Mouse (Mus musculus) forebrain, embryonic 13.5 days (tissue): ENCODE data around the gene Gm6614. TPM values are rescaled to one million over a fixed set of nuclear protein-coding genes. Genes with fewer than 3 reads are reported as not detected.

ENCODE experiments used
- ATAC-seq: fragments of 200-750 bp; cut with Nextera tagmentation; 2 replicates; pipeline ENCODE4 v1.8.0; 2017
- H3K27ac ChIP-seq: fragments of 300-500 bp; sonication (generic); 2 replicates; pipeline ENCODE4 v1.5.1; 2015; ENCODE audit warnings: inconsistent platforms, mild to moderate bottlenecking, moderate library complexity
- H3K27me3 ChIP-seq: fragments of 300-500 bp; sonication (generic); 2 replicates; pipeline ENCODE4 v1.6.1; 2015; ENCODE audit warnings: mild to moderate bottlenecking, inconsistent platforms
- H3K36me3 ChIP-seq: fragments of 300-500 bp; sonication (generic); 2 replicates; pipeline ENCODE4 v1.6.1; 2015; ENCODE audit warnings: mild to moderate bottlenecking, inconsistent platforms; ENCODE audit not compliant: poor library complexity, severe bottlenecking
- H3K4me1 ChIP-seq: fragments of 300-500 bp; sonication (generic); 2 replicates; pipeline ENCODE4 v1.6.1; 2015; ENCODE audit warnings: inconsistent platforms
- H3K4me2 ChIP-seq: fragments of 300-500 bp; sonication (generic); 2 replicates; pipeline ENCODE4 v1.6.1; 2015; ENCODE audit warnings: inconsistent platforms, mild to moderate bottlenecking, moderate library complexity
- H3K4me3 ChIP-seq: fragments of 300-500 bp; sonication (generic); 2 replicates; pipeline ENCODE4 v1.5.1; 2015; ENCODE audit warnings: mild to moderate bottlenecking, inconsistent platforms
- H3K9ac ChIP-seq: fragments of 300-500 bp; sonication (generic); 2 replicates; pipeline ENCODE4 v1.6.1; 2015; ENCODE audit warnings: mild to moderate bottlenecking, inconsistent platforms
- H3K9me3 ChIP-seq: fragments of 300-500 bp; sonication (generic); replicated peaks from 2 replicates; pipeline ENCODE4 v1.6.1; 2016; ENCODE audit warnings: inconsistent platforms
- WGBS: fragments of 180-500 bp; shearing (Covaris S2); methylation state at CpG from one replicate; pipeline ENCODE4 v1.1.7; 2015; 5-methylcytosine and 5-hydroxymethylcytosine counted together
- polyA plus RNA-seq: library from polyadenylated mRNA; unstranded; fragments of >200 nt; fragmentation: Nextera tagmentation; extraction: Ambion mirVana; gene quantifications from 2 replicates; pipeline ENCODE4 v1.2.1, GENCODE M21; 2015

Gene Gm6614
- polyA plus RNA-seq, 1 experiment from 2014 or later = not detected

- Histone ChIP-seq H3K27me3 (no peaks in the 10 kb centered on the region), H3K4me2 (no peak overlapping the region), H3K4me3 (no peak overlapping the region), H3K9ac (no peak overlapping the region), H3K36me3 (no peaks in the 10 kb centered on the region), H3K4me1 (no peaks in the 10 kb centered on the region), H3K27ac (no peak overlapping the region), H3K9me3 (no peaks in the 10 kb centered on the region)
- no peak for ATAC-seq
- 84% methylated on average over 5 of the region's 5 CpGs for WGBS
Observed at GRCm38 (mm10) chr6:141960482-141960881, 50.7 kb downstream of the Gm6614 start.

DNA sequence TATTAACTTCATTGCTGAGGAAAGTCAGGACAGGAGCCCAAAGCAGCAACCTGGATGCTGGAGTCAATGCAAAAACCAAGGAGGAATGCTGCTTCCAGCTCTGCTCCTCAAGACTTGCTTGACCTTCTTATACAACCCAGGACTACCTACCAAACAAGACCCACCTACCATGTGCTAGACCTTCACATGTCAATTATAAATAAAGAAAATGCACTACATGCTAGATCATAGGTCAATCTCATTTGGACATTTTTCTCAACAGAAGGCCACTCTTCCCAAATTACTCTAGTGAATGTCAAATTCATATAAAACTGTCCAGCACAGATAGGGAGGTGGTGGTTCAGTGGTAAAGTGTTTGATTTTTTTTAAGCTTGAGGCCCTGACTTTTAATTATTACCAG, 64.4 kb downstream of the Gm6614 start, which contains the start of gene Slco1a1:
Slco1a1 (minus strand) TSS at position 101 of the 400 bp plus-strand sequence.
- H3K36me3 ChIP-seq = no peaks in the 10 kb centered on the region
- H3K4me1 ChIP-seq = no peaks in the 10 kb centered on the region
- no peak within 1 kb of the TSS for H3K9ac ChIP-seq
- H3K4me3 ChIP-seq = no peak within 1 kb of the TSS
- H3K27ac ChIP-seq = no peak within 1 kb of the TSS
- ATAC-seq = no peak
- no peaks in the 10 kb centered on the region for H3K27me3 ChIP-seq
- H3K4me2 ChIP-seq = no peak within 1 kb of the TSS
- H3K9me3 ChIP-seq = no peaks in the 10 kb centered on the region

DNA sequence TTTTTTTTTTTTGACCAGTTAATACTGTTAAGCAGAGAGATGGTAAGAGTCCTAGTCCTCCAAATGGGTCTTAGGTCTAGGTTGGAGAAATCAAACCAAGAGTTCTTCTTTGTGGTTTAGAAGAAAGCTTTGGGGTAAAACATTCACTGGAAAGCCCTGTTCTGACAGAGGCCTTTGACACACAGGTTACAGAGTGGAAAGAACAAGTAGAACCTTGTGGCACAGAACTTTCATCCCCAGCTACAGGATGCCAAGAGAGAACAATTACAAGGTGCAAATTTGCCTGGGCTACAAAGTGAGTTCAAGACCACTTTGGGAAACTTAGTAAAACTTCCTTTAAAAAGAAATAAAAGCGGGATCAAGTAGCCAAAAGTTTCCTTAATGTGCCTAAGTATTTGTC, 70.8 kb downstream of the Gm6614 start:
- Histone ChIP-seq H3K9me3 (no peaks in the 10 kb centered on the region), H3K9ac (no peak overlapping the region), H3K27ac (no peak overlapping the region), H3K36me3 (no peaks in the 10 kb centered on the region), H3K27me3 (no peaks in the 10 kb centered on the region), H3K4me3 (no peak overlapping the region), H3K4me1 (no peaks in the 10 kb centered on the region), H3K4me2 (no peak overlapping the region)
- 86% methylated on average over 1 of the region's 1 CpGs for WGBS
- ATAC-seq = no peak

Other genes starting within 250 kb of the Gm6614 start
- gene Gm5724, start 237.6 kb downstream of the Gm6614 start, polyA plus RNA-seq = not detected in 2 replicates
- 1.0 and 2.2 TPM in 2 replicates for gene Slco1a4, start 155.2 kb downstream of the Gm6614 start, polyA plus RNA-seq
- gene Slco1a1, start 64.5 kb downstream of the Gm6614 start, polyA plus RNA-seq = not detected in 2 replicates
- gene Slco1a6, start 197.1 kb upstream of the Gm6614 start, polyA plus RNA-seq = not detected in 2 replicates